Mouse (Mus musculus): ENCODE data around the gene Olfr555. TPM values are rescaled to one million over a fixed set of nuclear protein-coding genes. Genes with fewer than 3 reads are reported as not detected.

Olfr555 gene
- total and polyA plus RNA-seq, 2 experiments from 2014 or later = not detected

- DNase-seq (ENCODE audit: low spot score) (peak; percentile 16), ATAC-seq (ENCODE audit: insufficient read depth, low read depth) (no peak)
- no peak within 1 kb of the TSS for H3K27ac ChIP-seq (ENCODE audit: low read depth)
- H3K9me3 ChIP-seq (replicated peaks; ENCODE audit: control insufficient read depth, low read length) = no peaks in the 10 kb centered on the region
- TF ChIP-seq CTCF (IDR thresholded peaks at IDR 0.05; ENCODE audit: low read depth) (peak; percentile 80), EP300 (IDR thresholded peaks at IDR 0.05; ENCODE audit: low read depth) (no peak)
- H3K9ac ChIP-seq (replicated peaks; ENCODE audit: low read depth, low read length) = no peak within 1 kb of the TSS
- H3K4me1 ChIP-seq (ENCODE audit: control insufficient read depth, insufficient read depth) = no peaks in the 10 kb centered on the region
- no peak within 1 kb of the TSS for H3K4me3 ChIP-seq (ENCODE audit: low read depth, low read length)
- WGBS = 50% methylated on average over 5 of the region's 5 CpGs
- no peaks in the 10 kb centered on the region for H3K36me3 ChIP-seq (replicated peaks; ENCODE audit: control insufficient read depth, insufficient read depth, low read length)
- H3K4me2 ChIP-seq (ENCODE audit: low read depth, low read length) = no peak within 1 kb of the TSS
- no peaks in the 10 kb centered on the region for H3K27me3 ChIP-seq (ENCODE audit: control insufficient read depth, insufficient read depth, low read length)
Observed at GRCm38 (mm10) chr7:102695358-102696125, 36.9 kb downstream of the Olfr555 start, which contains the start of gene Olfr557. TSS of gene Olfr557 (plus strand) at chr7:102695910.

- no peak for TF ChIP-seq EP300 (IDR thresholded peaks at IDR 0.05; ENCODE audit: low read depth)
- TF ChIP-seq CTCF (IDR thresholded peaks at IDR 0.05; ENCODE audit: low read depth) = no peak
- no peak for ATAC-seq (ENCODE audit: insufficient read depth, low read depth)
- Histone ChIP-seq H3K9me3 (replicated peaks; ENCODE audit: control insufficient read depth, low read length) (no peaks in the 10 kb centered on the region), H3K4me2 (ENCODE audit: low read depth, low read length) (no peak overlapping the region), H3K4me3 (ENCODE audit: low read depth, low read length) (no peak overlapping the region), H3K27ac (ENCODE audit: low read depth) (no peak overlapping the region), H3K4me1 (ENCODE audit: control insufficient read depth, insufficient read depth) (no peaks in the 10 kb centered on the region), H3K36me3 (replicated peaks; ENCODE audit: control insufficient read depth, insufficient read depth, low read length) (no peaks in the 10 kb centered on the region), H3K27me3 (ENCODE audit: control insufficient read depth, insufficient read depth, low read length) (no peaks in the 10 kb centered on the region), H3K9ac (replicated peaks; ENCODE audit: low read depth, low read length) (no peak overlapping the region)
- DNase-seq (ENCODE audit: low spot score) = no peak
- WGBS = 78% methylated on average over 7 of the region's 7 CpGs
Observed at GRCm38 (mm10) chr7:102698461-102698860, 39.8 kb downstream of the Olfr555 start.

- Histone ChIP-seq H3K4me2 (ENCODE audit: low read depth, low read length) (no peak within 1 kb of the TSS), H3K9me3 (replicated peaks; ENCODE audit: control insufficient read depth, low read length) (no peaks in the 10 kb centered on the region), H3K27ac (ENCODE audit: low read depth) (no peak within 1 kb of the TSS), H3K27me3 (ENCODE audit: control insufficient read depth, insufficient read depth, low read length) (no peaks in the 10 kb centered on the region), H3K4me1 (ENCODE audit: control insufficient read depth, insufficient read depth) (no peaks in the 10 kb centered on the region), H3K4me3 (ENCODE audit: low read depth, low read length) (no peak within 1 kb of the TSS), H3K9ac (replicated peaks; ENCODE audit: low read depth, low read length) (no peak within 1 kb of the TSS), H3K36me3 (replicated peaks; ENCODE audit: control insufficient read depth, insufficient read depth, low read length) (no peaks in the 10 kb centered on the region)
- TF ChIP-seq EP300 (IDR thresholded peaks at IDR 0.05; ENCODE audit: low read depth) (no peak), CTCF (IDR thresholded peaks at IDR 0.05; ENCODE audit: low read depth) (no peak)
- ATAC-seq (ENCODE audit: insufficient read depth, low read depth) = no peak
- no peak for DNase-seq (ENCODE audit: low spot score)
Observed at GRCm38 (mm10) chr7:102701915-102702314, 43.3 kb downstream of the Olfr555 start, which contains the start of gene Olfr558. TSS of gene Olfr558 (plus strand) at chr7:102702215.

Other genes with a start within 250 kb of the Olfr555 start
- gene Rrm1, start 217.1 kb upstream of the Olfr555 start, total RNA-seq (2014; rRNA removed; ENCODE audit: low replicate concordance) = 58.2 and 102 TPM in 2 replicates
- 34.4 and 36.4 TPM in 2 replicates for gene Rrm1, start 217.1 kb upstream of the Olfr555 start, polyA plus RNA-seq (2015; fragmentation: Nextera tagmentation; extraction: Ambion mirVana)
- not detected in 2 replicates for gene Olfr543, start 177.1 kb upstream of the Olfr555 start, total RNA-seq (2014; rRNA removed; ENCODE audit: low replicate concordance)
- gene Olfr543, start 177.1 kb upstream of the Olfr555 start, polyA plus RNA-seq (2015; fragmentation: Nextera tagmentation; extraction: Ambion mirVana) = not detected in 2 replicates
- not detected in 2 replicates for gene Olfr544, start 170.5 kb upstream of the Olfr555 start, total RNA-seq (2014; rRNA removed; ENCODE audit: low replicate concordance)
- gene Olfr544, start 170.5 kb upstream of the Olfr555 start, polyA plus RNA-seq (2015; fragmentation: Nextera tagmentation; extraction: Ambion mirVana) = not detected in 2 replicates
- gene Olfr545, start 159.2 kb upstream of the Olfr555 start, total RNA-seq (2014; rRNA removed; ENCODE audit: low replicate concordance) = not detected in 2 replicates
- not detected in 2 replicates for gene Olfr545, start 159.2 kb upstream of the Olfr555 start, polyA plus RNA-seq (2015; fragmentation: Nextera tagmentation; extraction: Ambion mirVana)
- not detected in 2 replicates for gene Olfr547, start 124.1 kb upstream of the Olfr555 start, total RNA-seq (2014; rRNA removed; ENCODE audit: low replicate concordance)
- gene Olfr547, start 124.1 kb upstream of the Olfr555 start, polyA plus RNA-seq (2015; fragmentation: Nextera tagmentation; extraction: Ambion mirVana) = not detected in 2 replicates
- gene Olfr548-ps1, start 117.9 kb upstream of the Olfr555 start, total RNA-seq (2014; rRNA removed; ENCODE audit: low replicate concordance) = not detected in 2 replicates
- gene Olfr548-ps1, start 117.9 kb upstream of the Olfr555 start, polyA plus RNA-seq (2015; fragmentation: Nextera tagmentation; extraction: Ambion mirVana) = not detected in 2 replicates
- not detected in 2 replicates for gene Olfr549, start 109.0 kb upstream of the Olfr555 start, total RNA-seq (2014; rRNA removed; ENCODE audit: low replicate concordance)
- not detected in 2 replicates for gene Olfr549, start 109.0 kb upstream of the Olfr555 start, polyA plus RNA-seq (2015; fragmentation: Nextera tagmentation; extraction: Ambion mirVana)
- gene Trim21, start 93.3 kb upstream of the Olfr555 start, total RNA-seq (2014; rRNA removed; ENCODE audit: low replicate concordance) = 4.0 and 5.6 TPM in 2 replicates
- gene Trim21, start 93.3 kb upstream of the Olfr555 start, polyA plus RNA-seq (2015; fragmentation: Nextera tagmentation; extraction: Ambion mirVana) = 0.22 and 0.32 TPM in 2 replicates
- not detected in 2 replicates for gene Olfr550, start 87.4 kb upstream of the Olfr555 start, total RNA-seq (2014; rRNA removed; ENCODE audit: low replicate concordance)
- not detected in 2 replicates for gene Olfr550, start 87.4 kb upstream of the Olfr555 start, polyA plus RNA-seq (2015; fragmentation: Nextera tagmentation; extraction: Ambion mirVana)
- gene Olfr551, start 66.9 kb upstream of the Olfr555 start, total RNA-seq (2014; rRNA removed; ENCODE audit: low replicate concordance) = not detected in 2 replicates
- not detected in 2 replicates for gene Olfr551, start 66.9 kb upstream of the Olfr555 start, polyA plus RNA-seq (2015; fragmentation: Nextera tagmentation; extraction: Ambion mirVana)
- gene Olfr552, start 61.1 kb upstream of the Olfr555 start, total RNA-seq (2014; rRNA removed; ENCODE audit: low replicate concordance) = not detected in 2 replicates
- gene Olfr552, start 61.1 kb upstream of the Olfr555 start, polyA plus RNA-seq (2015; fragmentation: Nextera tagmentation; extraction: Ambion mirVana) = not detected in 2 replicates
- gene Olfr553, start 40.6 kb upstream of the Olfr555 start, total RNA-seq (2014; rRNA removed; ENCODE audit: low replicate concordance) = not detected in 2 replicates
- gene Olfr553, start 40.6 kb upstream of the Olfr555 start, polyA plus RNA-seq (2015; fragmentation: Nextera tagmentation; extraction: Ambion mirVana) = not detected in 2 replicates
- not detected in 2 replicates for gene Olfr554, start 20.4 kb upstream of the Olfr555 start, total RNA-seq (2014; rRNA removed; ENCODE audit: low replicate concordance)
- gene Olfr554, start 20.4 kb upstream of the Olfr555 start, polyA plus RNA-seq (2015; fragmentation: Nextera tagmentation; extraction: Ambion mirVana) = not detected in 2 replicates
- gene Olfr556, start 6.1 kb downstream of the Olfr555 start, total RNA-seq (2014; rRNA removed; ENCODE audit: low replicate concordance) = not detected in 2 replicates
- gene Olfr556, start 6.1 kb downstream of the Olfr555 start, polyA plus RNA-seq (2015; fragmentation: Nextera tagmentation; extraction: Ambion mirVana) = not detected in 2 replicates
- gene Trim68, start 28.5 kb downstream of the Olfr555 start, total RNA-seq (2014; rRNA removed; ENCODE audit: low replicate concordance) = 10.0 and 22.4 TPM in 2 replicates
- gene Trim68, start 28.5 kb downstream of the Olfr555 start, polyA plus RNA-seq (2015; fragmentation: Nextera tagmentation; extraction: Ambion mirVana) = 8.3 and 8.9 TPM in 2 replicates
- not detected in 2 replicates for gene Olfr557, start 37.1 kb downstream of the Olfr555 start, total RNA-seq (2014; rRNA removed; ENCODE audit: low replicate concordance)
- not detected in 2 replicates for gene Olfr557, start 37.1 kb downstream of the Olfr555 start, polyA plus RNA-seq (2015; fragmentation: Nextera tagmentation; extraction: Ambion mirVana)
- gene Olfr558, start 43.4 kb downstream of the Olfr555 start, total RNA-seq (2014; rRNA removed; ENCODE audit: low replicate concordance) = 1.2 and 1.5 TPM in 2 replicates
- gene Olfr558, start 43.4 kb downstream of the Olfr555 start, polyA plus RNA-seq (2015; fragmentation: Nextera tagmentation; extraction: Ambion mirVana) = 2.2 and 2.3 TPM in 2 replicates
- gene Olfr33, start 60.2 kb downstream of the Olfr555 start, total RNA-seq (2014; rRNA removed; ENCODE audit: low replicate concordance) = not detected in 2 replicates
- gene Olfr33, start 60.2 kb downstream of the Olfr555 start, polyA plus RNA-seq (2015; fragmentation: Nextera tagmentation; extraction: Ambion mirVana) = not detected in 2 replicates
- not detected in 2 replicates for gene Olfr559, start 68.7 kb downstream of the Olfr555 start, total RNA-seq (2014; rRNA removed; ENCODE audit: low replicate concordance)
- not detected in 2 replicates for gene Olfr559, start 68.7 kb downstream of the Olfr555 start, polyA plus RNA-seq (2015; fragmentation: Nextera tagmentation; extraction: Ambion mirVana)
- not detected in 2 replicates for gene Olfr560, start 100.5 kb downstream of the Olfr555 start, total RNA-seq (2014; rRNA removed; ENCODE audit: low replicate concordance)
- not detected in 2 replicates for gene Olfr560, start 100.5 kb downstream of the Olfr555 start, polyA plus RNA-seq (2015; fragmentation: Nextera tagmentation; extraction: Ambion mirVana)
- 1.0 and 4.1 TPM in 2 replicates for gene Olfr78, start 100.6 kb downstream of the Olfr555 start, total RNA-seq (2014; rRNA removed; ENCODE audit: low replicate concordance)
- gene Olfr78, start 100.6 kb downstream of the Olfr555 start, polyA plus RNA-seq (2015; fragmentation: Nextera tagmentation; extraction: Ambion mirVana) = 0.34 and 0.60 TPM in 2 replicates
- not detected in 2 replicates for gene Olfr561, start 112.4 kb downstream of the Olfr555 start, total RNA-seq (2014; rRNA removed; ENCODE audit: low replicate concordance)
- not detected in 2 replicates for gene Olfr561, start 112.4 kb downstream of the Olfr555 start, polyA plus RNA-seq (2015; fragmentation: Nextera tagmentation; extraction: Ambion mirVana)
- not detected in 2 replicates for gene Olfr564, start 144.7 kb downstream of the Olfr555 start, total RNA-seq (2014; rRNA removed; ENCODE audit: low replicate concordance)
- gene Olfr564, start 144.7 kb downstream of the Olfr555 start, polyA plus RNA-seq (2015; fragmentation: Nextera tagmentation; extraction: Ambion mirVana) = not detected in 2 replicates
- not detected in 2 replicates for gene Olfr566, start 199.9 kb downstream of the Olfr555 start, total RNA-seq (2014; rRNA removed; ENCODE audit: low replicate concordance)
- not detected in 2 replicates for gene Olfr566, start 199.9 kb downstream of the Olfr555 start, polyA plus RNA-seq (2015; fragmentation: Nextera tagmentation; extraction: Ambion mirVana)
- gene Olfr568, start 218.3 kb downstream of the Olfr555 start, total RNA-seq (2014; rRNA removed; ENCODE audit: low replicate concordance) = not detected in 2 replicates
- not detected in 2 replicates for gene Olfr568, start 218.3 kb downstream of the Olfr555 start, polyA plus RNA-seq (2015; fragmentation: Nextera tagmentation; extraction: Ambion mirVana)
- not detected in 2 replicates for gene Olfr569, start 232.1 kb downstream of the Olfr555 start, total RNA-seq (2014; rRNA removed; ENCODE audit: low replicate concordance)
- gene Olfr569, start 232.1 kb downstream of the Olfr555 start, polyA plus RNA-seq (2015; fragmentation: Nextera tagmentation; extraction: Ambion mirVana) = not detected in 2 replicates
- not detected in 2 replicates for gene Olfr570, start 235.8 kb downstream of the Olfr555 start, total RNA-seq (2014; rRNA removed; ENCODE audit: low replicate concordance)
- not detected in 2 replicates for gene Olfr570, start 235.8 kb downstream of the Olfr555 start, polyA plus RNA-seq (2015; fragmentation: Nextera tagmentation; extraction: Ambion mirVana)

Measured in heart, postnatal 0 days (tissue).